Mouse (Mus musculus): ENCODE data around the gene Chd8.
"Not testable (repeated sequence)": the region's sequence is repeated elsewhere in the genome, so short reads cannot be mapped to it uniquely, and the experiment has no call there.

Chd8 gene

GRCm38 (mm10) chr14:52257484-52258213, at the start of gene Chd8:
Gene Chd8, minus strand, starts transcription at chr14:52257780.
- DNase-seq = peak; percentile 98

- no peak for DNase-seq
Measured at GRCm38 (mm10) chr14:52306100-52306499, 48.5 kb upstream of the Chd8 start.

- DNase-seq = peak; percentile 86
Measured at GRCm38 (mm10) chr14:52304644-52305271, 47.2 kb upstream of the Chd8 start, which contains the start of gene Mettl3. Gene Mettl3, minus strand, starts transcription at chr14:52305128.

DNA sequence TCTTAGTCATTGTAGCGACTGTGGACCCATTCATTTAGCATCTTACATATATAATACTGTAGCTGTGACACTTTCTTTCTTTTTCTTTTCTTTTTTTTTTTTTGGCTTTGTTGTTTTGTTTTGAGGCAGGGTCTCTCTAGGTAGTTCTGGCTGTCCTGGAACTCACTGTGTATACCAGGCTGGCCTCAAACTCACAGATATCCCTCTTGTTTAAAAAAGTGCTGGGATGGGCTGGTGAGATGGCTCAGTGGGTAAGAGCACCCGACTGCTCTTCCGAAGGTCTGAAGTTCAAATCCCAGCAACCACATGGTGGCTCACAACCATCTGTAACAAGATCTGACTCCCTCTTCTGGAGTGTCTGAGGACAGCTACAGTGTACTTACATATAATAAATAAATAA, 45.9 kb upstream of the Chd8 start:
- DNase-seq = not testable (repeated sequence)

- DNase-seq = no peak
Measured at GRCm38 (mm10) chr14:52295558-52296264, 38.1 kb upstream of the Chd8 start.

GRCm38 (mm10) chr14:52284191-52284590, 26.6 kb upstream of the Chd8 start:
- no peak for DNase-seq

DNA sequence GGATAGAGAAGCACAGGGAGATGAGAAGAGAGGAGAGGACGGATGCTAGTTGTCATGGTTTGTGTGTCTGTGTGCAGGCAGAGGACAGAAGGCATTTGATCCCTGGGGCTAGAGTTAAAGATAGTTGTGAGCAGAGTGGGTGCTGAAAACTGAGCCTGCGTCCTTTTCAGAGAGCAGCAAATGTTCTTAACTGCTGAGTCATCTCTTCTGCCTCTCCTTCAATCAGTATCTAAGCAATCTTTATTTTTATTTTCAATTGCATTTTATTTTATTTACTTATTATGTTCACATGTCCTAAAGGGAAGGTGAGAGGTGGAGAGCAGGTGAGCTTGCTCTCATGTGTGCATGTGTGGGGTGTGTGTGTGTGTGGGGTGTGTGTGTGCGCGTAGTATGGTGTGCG, 26.0 kb upstream of the Chd8 start:
- DNase-seq = no peak

DNA sequence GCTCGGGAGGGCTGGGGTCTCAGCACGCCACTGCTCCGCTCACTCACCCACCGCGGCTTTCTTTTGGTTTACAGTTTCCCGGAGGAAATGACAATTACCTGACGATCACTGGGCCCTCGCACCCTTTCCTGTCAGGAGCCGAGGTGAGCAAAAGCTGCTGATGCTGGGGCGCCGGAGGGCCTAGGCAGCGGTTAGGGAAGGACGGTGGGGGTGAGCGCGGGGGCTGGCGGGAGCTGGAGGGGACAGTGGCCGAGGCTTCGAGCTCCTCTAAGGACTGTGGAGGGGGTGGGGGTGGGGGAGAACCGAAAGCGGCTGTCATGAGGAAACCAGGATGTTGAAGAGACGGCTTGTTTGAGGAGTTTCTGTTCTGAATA, 22.2 kb upstream of the Chd8 start:
- DNase-seq = no peak

GRCm38 (mm10) chr14:52278932-52279746, 21.6 kb upstream of the Chd8 start, which contains the start of the genes Tox4 and Rab2b:
Gene Tox4, plus strand, starts transcription at chr14:52279146.
Gene Rab2b, minus strand, starts transcription at chr14:52279545.
- DNase-seq = peak; percentile 98

DNA sequence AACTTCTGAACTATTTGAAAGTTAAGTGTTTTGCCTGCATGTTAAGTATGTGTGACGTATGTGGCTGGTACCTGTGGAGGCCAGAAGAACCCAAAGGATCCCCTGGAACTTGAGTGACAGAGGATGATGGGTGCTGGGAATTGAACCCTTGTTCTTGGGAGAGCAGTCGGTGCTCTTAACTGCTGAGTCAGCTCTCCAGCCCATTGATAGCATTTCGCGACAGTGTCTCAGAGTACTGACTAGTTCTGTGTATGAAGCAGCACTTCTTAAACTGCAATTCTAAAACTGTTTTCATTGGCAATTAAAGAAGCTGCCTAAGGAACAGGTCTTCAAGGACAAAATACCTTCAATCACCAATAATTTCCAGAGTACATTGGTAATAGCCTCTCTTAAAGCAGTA, 19.6 kb upstream of the Chd8 start:
- DNase-seq = no peak

GRCm38 (mm10) chr14:52272781-52273180, 15.2 kb upstream of the Chd8 start:
- no peak for DNase-seq

DNA sequence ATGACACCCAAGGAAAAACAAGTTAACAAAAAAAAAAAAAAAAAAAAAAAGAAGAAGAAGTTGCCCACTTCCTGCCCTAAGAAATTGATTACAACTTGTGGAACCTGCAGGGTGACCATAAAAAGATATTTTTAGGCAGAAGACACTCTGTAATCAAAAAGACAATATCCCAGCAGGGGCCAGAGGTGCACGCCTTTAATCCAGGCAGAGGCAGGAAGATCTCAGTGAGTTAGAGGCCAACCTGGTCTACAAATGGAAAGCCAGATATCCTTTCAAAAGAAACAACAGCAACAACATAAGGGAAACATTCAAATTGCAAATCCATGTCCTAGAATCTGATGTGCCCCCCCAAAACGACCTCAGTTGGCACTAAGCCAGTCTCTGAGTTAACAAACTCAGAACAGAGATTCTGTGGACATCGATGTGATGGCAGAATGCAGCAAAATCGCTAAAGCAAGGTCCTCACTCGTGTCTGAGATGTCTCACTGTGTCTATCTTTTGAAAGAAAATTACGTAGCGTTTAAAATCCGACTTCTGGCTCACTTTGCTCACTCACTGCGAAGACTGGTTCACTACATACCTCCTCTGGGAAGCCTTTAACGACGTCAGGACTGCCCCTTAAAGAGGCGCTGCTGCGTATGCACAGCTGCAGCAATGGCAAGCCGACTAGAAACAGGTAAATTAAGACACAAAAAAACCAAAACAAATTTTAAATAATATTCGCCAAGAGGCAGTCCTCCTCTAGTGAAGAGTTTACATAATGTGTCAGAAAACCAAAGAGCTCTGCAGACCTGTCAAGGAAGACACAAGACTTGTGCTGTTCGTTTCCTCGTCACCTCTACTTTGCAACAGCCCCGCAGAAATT, 1.0 kb downstream of the Chd8 start:
- peak; percentile 23 for DNase-seq

- DNase-seq = no peak
Measured at GRCm38 (mm10) chr14:52246129-52246528, 11.5 kb downstream of the Chd8 start.

DNA sequence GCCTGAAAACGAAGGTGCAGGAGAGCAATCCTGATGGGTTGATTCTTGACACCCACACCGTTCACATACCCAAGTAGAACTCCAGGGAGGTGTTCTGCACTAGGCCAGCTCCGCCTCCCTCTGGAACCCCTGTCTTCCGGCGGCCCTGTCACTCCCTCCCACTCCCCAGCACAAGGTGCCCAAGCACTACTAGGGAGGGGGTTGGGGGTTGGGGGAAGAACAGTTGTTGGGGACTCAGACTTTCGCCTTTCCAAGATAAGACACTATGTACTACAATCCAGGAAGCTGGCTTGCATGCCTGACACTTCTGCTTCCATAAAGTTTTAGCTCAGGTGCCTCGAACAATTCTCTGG, 12.9 kb downstream of the Chd8 start:
- DNase-seq = no peak

GRCm38 (mm10) chr14:52244041-52244689, 13.4 kb downstream of the Chd8 start:
- peak; percentile 100 for DNase-seq

- no peak for DNase-seq
Measured at GRCm38 (mm10) chr14:52236216-52236615, 21.4 kb downstream of the Chd8 start.

DNA sequence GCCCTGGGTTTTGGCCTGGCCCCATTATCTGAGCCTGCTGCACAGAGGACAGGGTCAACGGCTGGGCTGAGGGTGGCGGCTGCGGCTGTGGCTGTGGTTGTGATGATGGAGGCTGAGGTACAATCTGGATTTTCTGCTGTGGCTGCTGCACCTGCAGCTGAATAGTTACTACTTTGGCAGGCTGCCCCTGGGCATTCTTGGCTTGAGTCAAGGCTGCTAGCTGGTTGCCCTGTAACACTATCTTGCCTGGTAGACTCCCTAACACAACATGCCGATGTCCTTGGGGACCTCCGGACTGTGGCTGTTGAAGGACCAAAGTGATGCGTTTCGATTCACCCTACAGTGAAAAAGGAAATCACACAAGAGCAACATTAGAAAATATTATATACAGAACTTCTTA, 22.4 kb downstream of the Chd8 start:
- DNase-seq = no peak

- no peak for DNase-seq
Measured at GRCm38 (mm10) chr14:52232249-52232648, 25.3 kb downstream of the Chd8 start.

DNA sequence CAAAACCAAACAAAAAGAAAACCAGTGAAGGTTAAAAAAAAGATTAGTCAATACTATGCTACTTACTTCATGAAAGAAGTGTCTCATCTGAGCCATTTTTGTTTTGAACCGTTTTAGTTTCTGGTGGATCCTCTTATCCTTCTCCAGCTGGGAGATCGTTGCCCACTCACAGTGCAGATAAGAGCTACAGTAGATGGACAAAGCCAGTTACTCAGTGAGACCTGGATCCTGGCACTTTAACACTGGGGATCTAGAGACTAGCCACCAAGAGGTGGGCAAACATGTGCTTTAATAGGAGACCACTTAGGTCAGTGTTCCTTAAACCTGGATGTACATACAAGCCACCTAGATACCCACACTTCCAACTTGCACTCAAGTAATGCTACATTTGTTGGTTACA, 31.6 kb downstream of the Chd8 start:
- no peak for DNase-seq

DNA sequence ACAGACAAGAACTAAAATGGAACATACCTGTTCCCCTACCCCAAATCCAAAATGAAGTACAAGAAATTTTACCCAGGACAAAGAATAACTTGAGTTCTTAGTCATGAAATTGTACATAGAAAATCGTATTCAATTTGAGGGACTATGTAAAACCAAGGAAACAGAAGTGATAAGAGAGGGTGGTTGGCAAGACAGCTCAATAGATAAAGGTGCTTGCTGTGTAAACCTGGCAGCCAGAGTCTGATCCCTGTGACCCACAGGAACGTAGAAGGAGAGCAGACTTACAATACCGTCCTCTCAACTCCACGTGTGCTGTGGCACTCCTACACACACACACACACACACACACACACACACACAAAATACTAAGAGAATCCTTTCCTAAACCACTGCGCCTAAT, 40.3 kb downstream of the Chd8 start:
- no peak for DNase-seq

DNA sequence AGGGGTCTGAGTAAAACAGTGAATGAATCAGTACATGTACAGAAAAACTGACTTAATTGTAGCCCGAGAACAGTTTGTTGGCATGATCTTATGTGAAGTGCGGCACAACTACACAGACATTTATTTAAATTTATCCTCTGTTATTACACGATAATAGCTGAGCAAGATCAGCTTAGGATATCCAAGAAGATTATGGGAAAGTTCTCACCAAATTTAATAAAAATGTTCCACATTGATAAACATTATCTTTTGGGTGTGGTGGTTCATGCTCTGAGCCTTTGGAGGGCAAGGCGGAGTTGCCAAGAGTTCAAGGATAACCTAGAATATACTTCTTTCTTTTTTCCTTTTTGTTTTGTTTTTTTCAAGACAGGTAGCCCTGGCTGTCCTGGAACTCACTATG, 58.2 kb downstream of the Chd8 start:
- DNase-seq = no peak

- DNase-seq = no peak
Measured at GRCm38 (mm10) chr14:52198141-52198540, 59.4 kb downstream of the Chd8 start.

All from cerebellum, adult 8-10 months (tissue).